Mouse (Mus musculus) brain, embryonic 14.5 days (tissue): ENCODE data around the gene Cenpb.

Experiments
- CTCF ChIP-seq: fragments of 200-500 bp; IDR thresholded peaks from 2 replicates; pipeline ENCODE4 v1.5.1; 2012; ENCODE audit warnings: inconsistent platforms, mild to moderate bottlenecking, moderate library complexity, borderline replicate concordance; ENCODE audit not compliant: insufficient read depth, insufficient read length; ENCODE audit errors: extremely low read depth
- POLR2A ChIP-seq: fragments of 200-500 bp; IDR thresholded peaks from 2 replicates; pipeline ENCODE4 v1.6.1; 2012; ENCODE audit warnings: mild to moderate bottlenecking, inconsistent platforms, borderline replicate concordance; ENCODE audit not compliant: poor library complexity, insufficient read depth, insufficient read length, severe bottlenecking; ENCODE audit errors: extremely low read depth

DNA sequence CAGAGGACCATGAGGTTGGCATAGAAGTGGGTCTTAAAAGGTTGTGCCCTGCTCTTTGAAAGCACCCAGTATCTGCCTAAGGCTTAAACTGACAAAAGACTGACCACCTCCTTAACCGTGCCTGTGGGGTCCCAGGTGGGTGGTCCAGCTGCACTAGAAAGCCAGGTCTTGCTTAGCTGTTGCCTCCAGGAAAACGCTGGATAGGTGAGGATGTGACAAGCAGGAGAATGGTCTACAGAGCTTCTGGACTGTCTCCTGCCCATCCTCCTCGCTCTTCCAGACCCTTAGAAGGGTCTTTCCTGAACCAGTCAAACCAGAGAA, 7.7 kb upstream of the Cenpb start:
- TF ChIP-seq CTCF: no peak
- TF ChIP-seq POLR2A: no peak
